Mouse (Mus musculus) lung, embryonic 14.5 days (tissue): ENCODE measurements around the gene Prss22. TPM values are rescaled to one million over a fixed set of nuclear protein-coding genes. Genes with fewer than 3 reads are reported as not detected.
"Not testable (repeated sequence)": the region's sequence is repeated elsewhere in the genome, so short reads cannot be mapped to it uniquely, and the experiment has no call there.

Experiments
- ATAC-seq: fragments of 200-750 bp; cut with Nextera tagmentation; 2 replicates; pipeline ENCODE4 v1.8.0; 2017; ENCODE audit warnings: mild to moderate bottlenecking, moderate TSS enrichment, moderate library complexity; ENCODE audit not compliant: insufficient read depth
- DNase-seq: peaks from one replicate; pipeline ENCODE4 v3.0.0-alpha.2; 2015
- H3K27ac ChIP-seq: fragments of 300-500 bp; sonication (generic); 2 replicates; pipeline ENCODE4 v1.5.1; 2014; ENCODE audit warnings: low read depth, mild to moderate bottlenecking, moderate library complexity
- H3K27me3 ChIP-seq: fragments of 300-500 bp; sonication (generic); 2 replicates; pipeline ENCODE4 v1.6.1; 2014; ENCODE audit warnings: low read length, control low read depth; ENCODE audit not compliant: insufficient read depth
- H3K36me3 ChIP-seq: fragments of 300-500 bp; sonication (generic); 2 replicates; pipeline ENCODE4 v1.6.1; 2014; ENCODE audit warnings: control low read depth; ENCODE audit not compliant: insufficient read depth
- H3K4me1 ChIP-seq: fragments of 300-500 bp; sonication (generic); 2 replicates; pipeline ENCODE4 v1.6.1; 2014; ENCODE audit warnings: antibody characterized with exemption, control low read depth; ENCODE audit not compliant: insufficient read depth
- H3K4me2 ChIP-seq: fragments of 300-500 bp; sonication (generic); 2 replicates; pipeline ENCODE4 v1.6.1; 2014; ENCODE audit warnings: mild to moderate bottlenecking
- H3K4me3 ChIP-seq: fragments of 300-500 bp; sonication (generic); 2 replicates; pipeline ENCODE4 v1.5.1; 2014; ENCODE audit warnings: low read depth, low read length
- H3K9ac ChIP-seq: fragments of 300-500 bp; sonication (generic); 2 replicates; pipeline ENCODE4 v1.6.1; 2014
- H3K9me3 ChIP-seq: fragments of 300-500 bp; sonication (generic); 2 replicates; pipeline ENCODE4 v1.6.1; 2016; ENCODE audit warnings: low read depth, low read length, control low read depth
- CTCF ChIP-seq: IDR thresholded peaks from 2 replicates; pipeline ENCODE4 v1.5.1; 2016; ENCODE audit warnings: antibody characterized with exemption, low read depth
- WGBS: fragments of 180-500 bp; shearing (Covaris S2); extraction: QIAGEN DNeasy Blood & Tissue Kit; methylation state at CpG from one replicate; pipeline ENCODE4 v1.1.7; 2014; 5-methylcytosine and 5-hydroxymethylcytosine counted together
- microRNA-seq: library from miRNA; unstranded; fragments of <30 nt; microRNA quantifications from one replicate; pipeline ENCODE4, GENCODE M21; 2016; ENCODE audit warnings: borderline number of aligned reads
- polyA plus RNA-seq: library from polyadenylated mRNA; unstranded; fragments of >200 nt; fragmentation: Nextera tagmentation; extraction: Ambion mirVana; gene quantifications from 2 replicates; pipeline ENCODE4 v1.2.1, GENCODE M21; 2014

Prss22 gene
- polyA plus RNA-seq, 1 experiment from 2014 or later, result 2.1 TPM

GRCm38 (mm10) chr17:23965805-23966425 lies 32.0 kb downstream of the Prss22 start:
- H3K9me3 ChIP-seq, result no peaks in the 10 kb centered on the region
- no peak overlapping the region for H3K4me3 ChIP-seq
- no peak overlapping the region for H3K9ac ChIP-seq
- no peaks in the 10 kb centered on the region for H3K27me3 ChIP-seq
- 34% methylated on average over 6 of the region's 6 CpGs for WGBS
- DNase-seq (no peak), ATAC-seq (no peak)
- no peaks in the 10 kb centered on the region for H3K36me3 ChIP-seq
- TF ChIP-seq CTCF, result no peak
- H3K4me2 ChIP-seq, result no peak overlapping the region
- H3K27ac ChIP-seq, result no peak overlapping the region
- no peaks in the 10 kb centered on the region for H3K4me1 ChIP-seq

- DNase-seq (no peak), ATAC-seq (no peak)
- Histone ChIP-seq H3K4me1 (no peaks in the 10 kb centered on the region), H3K36me3 (no peaks in the 10 kb centered on the region), H3K27ac (no peak overlapping the region), H3K27me3 (no peaks in the 10 kb centered on the region), H3K4me2 (no peak overlapping the region), H3K4me3 (no peak overlapping the region), H3K9me3 (no peaks in the 10 kb centered on the region), H3K9ac (no peak overlapping the region)
- TF ChIP-seq CTCF, result no peak
- WGBS, result 70% methylated on average over 4 of the region's 4 CpGs
Measured at GRCm38 (mm10) chr17:23961573-23962122, 36.3 kb downstream of the Prss22 start.

GRCm38 (mm10) chr17:23960084-23960738 lies 37.7 kb downstream of the Prss22 start:
- Histone ChIP-seq H3K9me3 (no peaks in the 10 kb centered on the region), H3K9ac (no peak overlapping the region), H3K27me3 (no peaks in the 10 kb centered on the region), H3K27ac (no peak overlapping the region), H3K4me3 (no peak overlapping the region), H3K36me3 (no peaks in the 10 kb centered on the region), H3K4me1 (no peaks in the 10 kb centered on the region), H3K4me2 (no peak overlapping the region)
- DNase-seq (peak; percentile 93), ATAC-seq (peak; percentile 95)
- TF ChIP-seq CTCF, result peak; percentile 100
- WGBS, result 33% methylated on average over 3 of the region's 3 CpGs

GRCm38 (mm10) chr17:23955174-23955573 lies 42.7 kb downstream of the Prss22 start, which contains the start of gene Sbpl:
TSS of gene Sbpl (minus strand) at chr17:23955274.
- WGBS, result 74% methylated on average over 5 of the region's 5 CpGs
- H3K9me3 ChIP-seq, result no peaks in the 10 kb centered on the region

GRCm38 (mm10) chr17:23950828-23951227 lies 47.1 kb downstream of the Prss22 start:
- H3K27ac ChIP-seq, H3K4me2 ChIP-seq, H3K4me3 ChIP-seq, H3K9ac ChIP-seq, H3K27me3 ChIP-seq, H3K4me1 ChIP-seq, H3K36me3 ChIP-seq, DNase-seq, H3K9me3 ChIP-seq, ATAC-seq: not testable (repeated sequence)
- 69% methylated on average over 4 of the region's 4 CpGs for WGBS

More at GRCm38 (mm10) chr17:23955174-23955573, 42.7 kb downstream of the Prss22 start, which contains the start of gene Sbpl:
- no peak for DNase-seq
- no peak within 1 kb of the TSS for H3K4me2 ChIP-seq
- TF ChIP-seq CTCF, result no peak
- no peaks in the 10 kb centered on the region for H3K36me3 ChIP-seq
- H3K4me3 ChIP-seq, result no peak within 1 kb of the TSS
- no peaks in the 10 kb centered on the region for H3K4me1 ChIP-seq
- H3K9ac ChIP-seq, result no peak within 1 kb of the TSS
- no peak for ATAC-seq
- H3K27me3 ChIP-seq, result no peaks in the 10 kb centered on the region
- no peak within 1 kb of the TSS for H3K27ac ChIP-seq

- H3K4me2 ChIP-seq, result no peak overlapping the region
- no peak for DNase-seq
- no peaks in the 10 kb centered on the region for H3K9me3 ChIP-seq
- ATAC-seq, result no peak
- TF ChIP-seq CTCF, result no peak
- no peaks in the 10 kb centered on the region for H3K4me1 ChIP-seq
- H3K4me3 ChIP-seq, result no peak overlapping the region
- H3K36me3 ChIP-seq, result no peaks in the 10 kb centered on the region
- H3K27ac ChIP-seq, result no peak overlapping the region
- H3K9ac ChIP-seq, result no peak overlapping the region
- H3K27me3 ChIP-seq, result no peaks in the 10 kb centered on the region
- WGBS, result 68% methylated on average over 2 of the region's 2 CpGs
Measured at GRCm38 (mm10) chr17:23949068-23949467, 48.8 kb downstream of the Prss22 start.

- H3K4me2 ChIP-seq, H3K27ac ChIP-seq, H3K27me3 ChIP-seq, DNase-seq, ATAC-seq, H3K4me3 ChIP-seq, H3K9ac ChIP-seq, H3K9me3 ChIP-seq, H3K4me1 ChIP-seq, H3K36me3 ChIP-seq: not testable (repeated sequence)
- WGBS, result 77% methylated on average over 4 of the region's 4 CpGs
Measured at GRCm38 (mm10) chr17:23947486-23947885, 50.4 kb downstream of the Prss22 start.

Small RNA genes within 50 kb of the gene (microRNA-seq; reads per million reads assigned to microRNA genes)
- not detected for gene Gm27700

Other genes with a start within 250 kb of the Prss22 start
- 64.9 and 73.4 TPM in 2 replicates for gene Flywch1, start 226.5 kb downstream of the Prss22 start, polyA plus RNA-seq
- gene Flywch2, start 212.0 kb downstream of the Prss22 start, polyA plus RNA-seq, result 28.4 and 29.3 TPM in 2 replicates
- gene Srrm2, start 207.6 kb downstream of the Prss22 start, polyA plus RNA-seq, result 429 and 491 TPM in 2 replicates
- gene Elob, start 169.0 kb downstream of the Prss22 start, polyA plus RNA-seq, result 1,057 and 1,075 TPM in 2 replicates
- gene Prss33, start 162.0 kb downstream of the Prss22 start, polyA plus RNA-seq, result not detected in 2 replicates
- gene Prss32, start 154.2 kb downstream of the Prss22 start, polyA plus RNA-seq, result not detected in 2 replicates
- 1.0 and 1.4 TPM in 2 replicates for gene Prss41, start 153.9 kb downstream of the Prss22 start, polyA plus RNA-seq
- not detected in 2 replicates for gene Prss21, start 130.0 kb downstream of the Prss22 start, polyA plus RNA-seq
- 1.0 TPM in 1 of 2 replicates, not detected in the other for gene Dcpp1, start 117.2 kb downstream of the Prss22 start, polyA plus RNA-seq
- gene Dcpp2, start 117.2 kb downstream of the Prss22 start, polyA plus RNA-seq, result not detected in 2 replicates
- 2.2 TPM in 2 replicates for gene Dcpp3, start 80.6 kb downstream of the Prss22 start, polyA plus RNA-seq
- gene Sbp, start 56.4 kb downstream of the Prss22 start, polyA plus RNA-seq, result not detected in 2 replicates
- gene Sbpl, start 42.8 kb downstream of the Prss22 start, polyA plus RNA-seq, result not detected in 2 replicates
- 0.20 TPM in 1 of 2 replicates, not detected in the other for gene Prss30, start 17.5 kb downstream of the Prss22 start, polyA plus RNA-seq
- gene Prss27, start 40.0 kb upstream of the Prss22 start, polyA plus RNA-seq, result 0.20 and 0.24 TPM in 2 replicates
- 64.4 and 69.6 TPM in 2 replicates for gene Kctd5, start 75.4 kb upstream of the Prss22 start, polyA plus RNA-seq
- gene Pdpk1, start 152.8 kb upstream of the Prss22 start, polyA plus RNA-seq, result 34.9 and 37.3 TPM in 2 replicates
- 23.6 and 33.3 TPM in 2 replicates for gene Amdhd2, start 165.7 kb upstream of the Prss22 start, polyA plus RNA-seq
- 450 and 473 TPM in 2 replicates for gene Atp6v0c, start 171.6 kb upstream of the Prss22 start, polyA plus RNA-seq
- 6.4 and 7.0 TPM in 2 replicates for gene Tbc1d24, start 207.5 kb upstream of the Prss22 start, polyA plus RNA-seq
- gene Ntn3, start 211.4 kb upstream of the Prss22 start, polyA plus RNA-seq, result 8.2 and 10.3 TPM in 2 replicates
- 14.5 and 15.2 TPM in 2 replicates for gene Tedc2, start 222.8 kb upstream of the Prss22 start, polyA plus RNA-seq